Mouse (Mus musculus): ENCODE measurements around the gene Emilin1.

Emilin1 gene

DNA sequence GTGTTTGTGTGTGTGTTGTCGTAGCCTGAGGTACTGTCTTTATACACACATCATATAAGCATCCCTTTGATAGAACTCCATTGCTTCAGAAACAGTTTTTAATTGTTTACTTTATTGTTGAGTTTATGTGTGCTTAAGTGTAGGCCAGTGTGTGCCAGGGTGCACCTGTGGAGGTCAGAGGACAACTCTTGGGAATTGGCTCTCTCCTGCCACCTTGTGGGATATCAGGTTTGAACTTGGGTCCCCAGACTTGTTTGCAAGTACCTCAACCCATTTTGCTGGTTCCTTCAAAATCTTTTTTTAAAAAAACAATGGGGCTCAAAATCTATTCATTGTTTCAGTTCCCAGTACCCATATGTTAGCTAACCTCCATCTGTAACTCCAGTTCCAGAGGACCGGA lies 29.8 kb downstream of the Emilin1 start:
- no peak overlapping the region for H3K4me3 ChIP-seq (replicated peaks; ENCODE audit: low read length)
- no peaks in the 10 kb centered on the region for H3K9me3 ChIP-seq (ENCODE audit: low read length)
- H3K27me3 ChIP-seq (ENCODE audit: insufficient read depth, low read length) = peaks cover 27% of the 10 kb centered on the region
- H3K4me1 ChIP-seq (replicated peaks; ENCODE audit: low read depth, low read length) = peaks cover 9% of the 10 kb centered on the region
- TF ChIP-seq CTCF (conservative IDR thresholded peaks at IDR 0.05; ENCODE audit: low read length) (peak; percentile 29), POU5F1 (IDR thresholded peaks at IDR 0.05; ENCODE audit: borderline replicate concordance, low read length) (no peak)
- no peaks in the 10 kb centered on the region for H3K36me3 ChIP-seq (ENCODE audit: insufficient read depth, low read length)

DNA sequence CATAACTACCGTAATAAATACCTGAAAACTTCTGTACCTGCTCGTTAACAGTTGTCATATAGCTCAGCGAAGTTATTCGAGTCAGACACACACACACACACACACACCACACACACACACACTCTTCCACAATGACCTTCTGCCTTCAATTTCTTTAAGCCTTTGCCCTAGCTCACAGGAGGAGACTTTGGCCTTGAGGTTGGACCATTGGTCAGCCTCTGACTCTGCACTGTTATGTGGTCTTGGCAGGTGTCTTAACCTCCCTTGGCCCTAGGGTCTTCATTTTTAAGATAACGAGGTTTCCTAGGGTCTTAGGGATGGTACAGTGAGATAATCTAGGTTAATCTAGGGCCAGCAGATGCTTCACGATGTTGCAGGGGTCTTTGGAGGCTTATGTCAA lies 31.1 kb downstream of the Emilin1 start:
- H3K27me3 ChIP-seq (ENCODE audit: insufficient read depth, low read length) = peaks cover 34% of the 10 kb centered on the region
- H3K4me3 ChIP-seq (replicated peaks; ENCODE audit: low read length) = peak overlapping the region; percentile 83
- peaks cover 18% of the 10 kb centered on the region for H3K4me1 ChIP-seq (replicated peaks; ENCODE audit: low read depth, low read length)
- no peaks in the 10 kb centered on the region for H3K36me3 ChIP-seq (ENCODE audit: insufficient read depth, low read length)
- H3K9me3 ChIP-seq (ENCODE audit: low read length) = no peaks in the 10 kb centered on the region
- TF ChIP-seq CTCF (conservative IDR thresholded peaks at IDR 0.05; ENCODE audit: low read length) (no peak), NANOG (IDR thresholded peaks at IDR 0.05; ENCODE audit: borderline replicate concordance, low read length) (no peak), POU5F1 (IDR thresholded peaks at IDR 0.05; ENCODE audit: borderline replicate concordance, low read length) (no peak)

DNA sequence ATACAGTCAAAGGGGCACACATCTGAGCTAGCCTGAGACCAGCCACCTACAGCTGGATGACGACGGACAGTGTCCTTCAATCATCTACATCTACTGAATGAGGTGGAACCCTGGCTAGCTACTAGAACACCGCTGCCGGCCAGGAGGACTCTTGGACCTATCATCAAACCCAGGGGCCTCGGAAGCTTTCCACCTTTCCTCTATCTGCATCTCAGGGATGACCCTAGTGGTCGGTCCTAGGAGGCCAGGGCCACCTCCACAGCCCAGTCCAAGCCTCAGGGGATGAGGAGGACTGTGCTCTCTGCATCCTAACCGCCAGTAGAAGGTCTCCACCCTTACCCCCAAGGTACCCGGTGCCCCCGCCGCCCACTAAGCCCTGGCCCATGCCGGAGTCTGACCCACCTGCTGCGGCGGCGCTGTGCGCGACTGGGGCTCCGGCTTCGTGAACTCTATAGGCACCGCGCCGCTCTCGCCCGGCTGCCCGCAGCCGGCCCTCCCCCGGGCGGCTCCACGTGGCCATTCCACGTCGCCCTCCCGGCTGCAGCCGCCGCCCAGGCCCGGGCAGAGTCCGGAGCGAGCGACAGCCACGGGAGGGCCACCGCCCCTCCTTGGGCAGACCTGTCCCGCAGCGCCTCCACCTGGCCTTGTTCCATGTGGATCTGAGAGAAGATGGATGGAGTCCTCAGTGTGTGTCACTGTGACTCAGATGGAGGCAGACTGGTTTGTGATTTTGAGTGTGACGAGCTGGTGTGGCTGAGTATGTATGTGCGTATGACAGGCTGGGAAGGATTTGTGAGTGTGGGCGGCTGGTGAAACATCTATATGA lies 32.0 kb downstream of the Emilin1 start, which contains the start of gene Cgref1:
Cgref1 (minus strand) TSS at position 636 of the 826 bp plus-strand sequence.
- no peak for TF ChIP-seq POU5F1 (IDR thresholded peaks at IDR 0.05; ENCODE audit: borderline replicate concordance, low read length)
- no peak for TF ChIP-seq NANOG (IDR thresholded peaks at IDR 0.05; ENCODE audit: borderline replicate concordance, low read length)
- no peak for TF ChIP-seq CTCF (conservative IDR thresholded peaks at IDR 0.05; ENCODE audit: low read length)
- Histone ChIP-seq H3K36me3 (ENCODE audit: insufficient read depth, low read length) (no peaks in the 10 kb centered on the region), H3K4me1 (replicated peaks; ENCODE audit: low read depth, low read length) (peaks cover 21% of the 10 kb centered on the region), H3K4me3 (replicated peaks; ENCODE audit: low read length) (peak within 1 kb of the TSS; percentile 83), H3K9me3 (ENCODE audit: low read length) (no peaks in the 10 kb centered on the region), H3K27me3 (ENCODE audit: insufficient read depth, low read length) (peaks cover 34% of the 10 kb centered on the region)

DNA sequence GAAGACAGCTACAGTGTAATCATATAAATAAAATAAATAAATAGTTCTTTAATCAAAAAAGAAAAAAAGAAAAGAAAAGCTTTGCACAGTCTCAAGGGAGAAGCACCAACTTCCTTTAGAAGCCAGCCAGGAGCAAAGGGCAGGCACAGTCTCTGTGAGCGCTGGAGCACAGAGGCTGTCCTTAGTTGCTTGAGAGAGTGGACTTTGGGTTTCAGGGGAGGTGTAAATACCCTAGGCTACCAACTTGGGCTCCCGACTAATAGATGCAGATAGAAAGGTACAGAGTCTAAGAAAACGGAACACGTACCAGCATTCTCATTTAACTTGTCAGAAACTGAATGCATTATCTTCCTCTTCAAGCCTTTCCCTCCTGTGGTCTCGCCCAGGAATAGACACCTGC lies 35.4 kb downstream of the Emilin1 start:
- Histone ChIP-seq H3K4me1 (replicated peaks; ENCODE audit: low read depth, low read length) (peaks cover 30% of the 10 kb centered on the region), H3K36me3 (ENCODE audit: insufficient read depth, low read length) (peaks cover 23% of the 10 kb centered on the region), H3K9me3 (ENCODE audit: low read length) (no peaks in the 10 kb centered on the region), H3K27me3 (ENCODE audit: insufficient read depth, low read length) (peaks cover 34% of the 10 kb centered on the region), H3K4me3 (replicated peaks; ENCODE audit: low read length) (no peak overlapping the region)
- no peak for TF ChIP-seq CTCF (conservative IDR thresholded peaks at IDR 0.05; ENCODE audit: low read length)
- no peak for TF ChIP-seq POU5F1 (IDR thresholded peaks at IDR 0.05; ENCODE audit: borderline replicate concordance, low read length)
- no peak for TF ChIP-seq NANOG (IDR thresholded peaks at IDR 0.05; ENCODE audit: borderline replicate concordance, low read length)

DNA sequence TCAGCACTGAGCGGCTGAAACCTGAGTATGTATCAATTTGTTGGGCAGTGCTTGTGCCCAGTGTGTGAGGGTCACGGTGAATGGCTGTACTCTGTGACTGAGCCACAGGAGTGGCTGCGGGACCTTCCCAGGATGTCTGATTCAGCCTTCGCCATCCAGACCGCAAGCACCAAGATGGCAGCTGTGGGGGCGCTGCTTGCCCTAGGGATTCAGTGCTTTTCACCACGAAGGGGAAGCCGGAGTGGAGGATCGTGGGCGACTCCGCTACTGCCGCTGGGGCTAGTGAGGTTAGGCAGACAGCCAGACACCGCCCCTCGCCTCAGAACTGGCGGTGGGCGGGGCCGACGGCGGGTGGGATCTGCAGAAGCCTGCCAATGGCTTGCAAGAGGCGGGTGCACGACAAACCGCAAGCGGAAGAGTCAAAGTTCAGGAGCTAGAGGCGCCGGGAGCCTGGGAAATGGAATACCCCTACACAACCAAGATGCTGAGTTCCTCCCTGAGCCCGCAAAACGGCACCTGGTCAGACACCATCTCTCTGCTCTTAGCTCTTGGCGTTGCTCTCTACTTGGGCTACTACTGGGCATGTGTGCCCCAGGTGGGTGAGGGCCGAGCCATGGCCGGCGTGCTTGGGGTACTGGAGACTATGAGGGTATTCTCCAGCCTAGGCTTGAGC lies 36.6 kb downstream of the Emilin1 start:
- no peaks in the 10 kb centered on the region for H3K9me3 ChIP-seq (ENCODE audit: low read length)
- peaks cover 29% of the 10 kb centered on the region for H3K27me3 ChIP-seq (ENCODE audit: insufficient read depth, low read length)
- H3K36me3 ChIP-seq (ENCODE audit: insufficient read depth, low read length) = peaks cover 35% of the 10 kb centered on the region
- peaks cover 31% of the 10 kb centered on the region for H3K4me1 ChIP-seq (replicated peaks; ENCODE audit: low read depth, low read length)
- TF ChIP-seq NANOG (IDR thresholded peaks at IDR 0.05; ENCODE audit: borderline replicate concordance, low read length) = no peak
- TF ChIP-seq POU5F1 (IDR thresholded peaks at IDR 0.05; ENCODE audit: borderline replicate concordance, low read length) = no peak
- no peak for TF ChIP-seq CTCF (conservative IDR thresholded peaks at IDR 0.05; ENCODE audit: low read length)
- peak overlapping the region; percentile 90 for H3K4me3 ChIP-seq (replicated peaks; ENCODE audit: low read length)

DNA sequence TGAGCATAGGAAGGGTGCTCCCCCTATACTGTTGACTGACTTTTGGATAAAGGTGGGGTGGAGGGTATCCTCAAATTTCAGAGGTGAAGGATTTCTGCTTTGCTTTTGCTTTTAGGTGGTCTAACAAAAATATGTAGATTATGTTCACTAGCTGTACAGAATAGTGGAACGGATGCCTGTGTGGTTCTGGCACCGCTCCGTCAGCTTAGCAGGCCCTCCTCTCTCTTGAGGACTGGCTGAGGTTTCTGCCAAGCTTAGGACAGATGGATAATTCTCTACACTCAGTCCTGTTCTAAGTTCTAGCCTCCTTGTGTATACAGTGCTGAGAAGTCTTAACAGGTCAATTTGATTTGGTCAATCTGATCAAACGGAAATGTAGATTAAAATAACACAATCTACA lies 37.2 kb downstream of the Emilin1 start:
- H3K9me3 ChIP-seq (ENCODE audit: low read length) = no peaks in the 10 kb centered on the region
- H3K4me1 ChIP-seq (replicated peaks; ENCODE audit: low read depth, low read length) = peaks cover 34% of the 10 kb centered on the region
- H3K4me3 ChIP-seq (replicated peaks; ENCODE audit: low read length) = peak overlapping the region; percentile 90
- H3K36me3 ChIP-seq (ENCODE audit: insufficient read depth, low read length) = peaks cover 42% of the 10 kb centered on the region
- H3K27me3 ChIP-seq (ENCODE audit: insufficient read depth, low read length) = peaks cover 22% of the 10 kb centered on the region
- TF ChIP-seq NANOG (IDR thresholded peaks at IDR 0.05; ENCODE audit: borderline replicate concordance, low read length) = no peak

DNA sequence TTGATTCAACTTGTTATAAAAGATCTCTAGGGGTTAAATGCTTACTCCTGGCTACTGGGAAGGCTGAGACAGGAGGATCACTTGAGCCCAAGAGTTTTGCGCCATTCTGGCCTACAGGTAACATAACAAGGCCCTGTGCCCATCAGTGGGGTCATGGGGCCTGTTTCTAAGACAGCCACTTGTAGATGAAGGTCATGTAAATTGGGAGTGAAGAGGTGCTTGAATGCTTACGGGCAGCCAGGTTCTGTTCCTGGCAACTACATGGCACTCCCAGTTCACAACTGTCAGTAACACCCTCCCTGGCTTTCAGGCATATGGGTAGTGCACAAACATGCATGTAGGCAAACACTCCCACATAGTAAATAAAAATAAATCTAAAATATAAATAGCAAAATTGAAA lies 37.7 kb downstream of the Emilin1 start:
- Histone ChIP-seq H3K36me3 (ENCODE audit: insufficient read depth, low read length) (peaks cover 47% of the 10 kb centered on the region), H3K27me3 (ENCODE audit: insufficient read depth, low read length) (peaks cover 18% of the 10 kb centered on the region), H3K4me3 (replicated peaks; ENCODE audit: low read length) (peak overlapping the region; percentile 90), H3K4me1 (replicated peaks; ENCODE audit: low read depth, low read length) (peaks cover 36% of the 10 kb centered on the region), H3K9me3 (ENCODE audit: low read length) (no peaks in the 10 kb centered on the region)
- TF ChIP-seq CTCF (conservative IDR thresholded peaks at IDR 0.05; ENCODE audit: low read length) = no peak
- no peak for TF ChIP-seq NANOG (IDR thresholded peaks at IDR 0.05; ENCODE audit: borderline replicate concordance, low read length)
- no peak for TF ChIP-seq POU5F1 (IDR thresholded peaks at IDR 0.05; ENCODE audit: borderline replicate concordance, low read length)

DNA sequence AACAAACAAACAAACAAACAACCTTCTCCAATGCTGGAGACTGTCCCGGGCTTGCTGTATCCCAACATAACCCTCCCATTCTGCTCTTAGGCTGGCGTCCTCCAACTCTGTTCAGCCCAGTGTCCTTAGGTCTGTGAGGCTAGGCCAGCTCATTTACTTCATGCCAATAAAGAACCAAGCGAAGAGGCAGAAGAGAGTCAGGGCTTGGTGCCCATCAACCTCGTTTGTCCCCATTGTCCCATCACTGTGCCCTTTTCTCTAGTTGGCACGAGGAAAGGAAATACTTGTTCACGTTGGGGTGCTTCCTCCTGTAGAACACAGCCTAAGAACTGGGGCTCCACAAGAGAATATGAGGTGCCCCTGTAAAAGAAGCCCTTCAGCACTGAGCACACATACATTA lies 38.5 kb downstream of the Emilin1 start:
- H3K4me1 ChIP-seq (replicated peaks; ENCODE audit: low read depth, low read length) = peaks cover 38% of the 10 kb centered on the region
- H3K36me3 ChIP-seq (ENCODE audit: insufficient read depth, low read length) = peaks cover 49% of the 10 kb centered on the region
- H3K4me3 ChIP-seq (replicated peaks; ENCODE audit: low read length) = no peak overlapping the region
- TF ChIP-seq NANOG (IDR thresholded peaks at IDR 0.05; ENCODE audit: borderline replicate concordance, low read length) (no peak), CTCF (conservative IDR thresholded peaks at IDR 0.05; ENCODE audit: low read length) (no peak), POU5F1 (IDR thresholded peaks at IDR 0.05; ENCODE audit: borderline replicate concordance, low read length) (no peak)
- H3K9me3 ChIP-seq (ENCODE audit: low read length) = no peaks in the 10 kb centered on the region
- H3K27me3 ChIP-seq (ENCODE audit: insufficient read depth, low read length) = peaks cover 14% of the 10 kb centered on the region

Measured in E14TG2a.4 (cell line).